17 mouse cellular contexts compared by ENCODE assay signal in the genomic region with DNA sequence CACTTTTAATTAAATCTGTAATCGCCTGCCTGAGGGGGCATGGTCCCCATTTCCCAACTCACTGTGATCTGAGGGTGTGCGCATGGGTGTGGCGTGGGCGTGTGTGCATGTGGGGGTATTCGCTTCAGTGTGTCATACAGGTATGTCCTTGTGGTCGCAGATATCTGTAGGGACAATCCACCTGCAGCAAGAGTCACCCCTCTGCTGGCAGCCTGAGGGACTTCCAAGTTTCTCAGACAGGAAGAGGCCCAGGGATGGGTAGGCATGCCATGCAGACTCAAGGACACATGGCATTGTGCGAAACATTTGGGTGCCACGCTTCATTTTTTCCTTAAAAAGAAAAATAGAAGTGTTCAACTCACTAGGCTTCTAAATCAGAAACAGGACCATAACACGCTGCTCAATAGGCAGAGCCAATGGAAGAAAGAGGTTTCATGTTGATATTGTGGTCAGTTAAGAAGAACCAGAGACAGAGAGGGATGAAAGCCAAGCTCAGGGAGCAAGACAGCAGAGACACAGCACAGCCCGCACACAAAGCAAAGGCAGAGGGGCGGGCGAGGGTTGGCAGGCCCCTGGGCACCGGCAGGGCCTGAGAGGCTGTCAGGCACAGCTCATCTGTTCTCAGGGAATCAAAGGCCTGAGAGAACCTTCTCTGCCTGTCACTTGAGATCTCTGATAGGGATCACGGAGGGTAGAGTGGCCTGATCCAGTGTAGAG. TPM values are rescaled to one million over a fixed set of nuclear protein-coding genes. Genes with fewer than 3 reads are reported as not detected.
A peak's percentile ranks its signal among the peaks of the same experiment; 100 is the strongest.
DNase-seq lines count a peak whose midpoint lies in the region; ATAC-seq and TF ChIP-seq lines count a peak whose summit lies in the region.
"Had no signal": no experiment of that assay in that cellular context is flagged by ENCODE, and none has a peak within 500 bp of the region (broad histone marks: within the 10 kb centered on the region; RNA-seq: fewer than 3 reads in every experiment).

No protein-coding gene starts in this region.

- H3K9me3 ChIP-seq in kidney, embryonic 15.5 days (replicated peaks): no peaks in the 10 kb centered on the region
- H3K9me3 ChIP-seq in embryonic facial prominence, embryonic 14.5 days (ENCODE audit: control insufficient read depth, low read length): no peaks in the 10 kb centered on the region
- no peaks in the 10 kb centered on the region for H3K9me3 ChIP-seq in hindbrain, embryonic 15.5 days
- no peaks in the 10 kb centered on the region for H3K9me3 ChIP-seq in midbrain, postnatal 0 days (ENCODE audit: low read length)
- H3K9me3 ChIP-seq: heart, embryonic 12.5 days; limb, embryonic 13.5 days had no signal

- no peak overlapping the region for H3K4me3 ChIP-seq in kidney, embryonic 15.5 days (replicated peaks)
- no peak overlapping the region for H3K4me3 ChIP-seq in embryonic facial prominence, embryonic 14.5 days (ENCODE audit: low read depth, low read length)
- H3K4me3 ChIP-seq in hindbrain, embryonic 15.5 days: no peak overlapping the region
- no peak overlapping the region for H3K4me3 ChIP-seq in midbrain, postnatal 0 days (ENCODE audit: low read depth, low read length)
- H3K4me3 ChIP-seq: heart, embryonic 12.5 days; left cerebral cortex, adult 2 months; limb, embryonic 13.5 days had no signal

- peak overlapping the region; percentile 56; the same call in 1 of the 2 replicates for H3K27ac ChIP-seq in kidney, embryonic 15.5 days
- peak overlapping the region; percentile 39; the same call in 1 of the 2 replicates for H3K27ac ChIP-seq in embryonic facial prominence, embryonic 14.5 days (replicated peaks; ENCODE audit: low read depth, low read length)
- H3K27ac ChIP-seq in hindbrain, embryonic 15.5 days (replicated peaks): peak overlapping the region; percentile 63
- no peak overlapping the region for H3K27ac ChIP-seq in midbrain, postnatal 0 days (ENCODE audit: low read depth, low read length)
- H3K27ac ChIP-seq: left cerebral cortex, adult 2 months; limb, embryonic 13.5 days had no signal

- peaks cover 6% of the 10 kb centered on the region; the same call in 1 of the 2 replicates for H3K27me3 ChIP-seq in kidney, embryonic 15.5 days
- H3K27me3 ChIP-seq in embryonic facial prominence, embryonic 14.5 days (replicated peaks; ENCODE audit: control insufficient read depth, insufficient read depth, low read length): no peaks in the 10 kb centered on the region; the same call in 1 of the 2 replicates
- H3K27me3 ChIP-seq in hindbrain, embryonic 15.5 days: no peaks in the 10 kb centered on the region
- no peaks in the 10 kb centered on the region for H3K27me3 ChIP-seq in midbrain, postnatal 0 days (ENCODE audit: insufficient read depth, low read length)

- no peak overlapping the region for H3K9ac ChIP-seq in kidney, embryonic 15.5 days
- no peak overlapping the region for H3K9ac ChIP-seq in embryonic facial prominence, embryonic 14.5 days (ENCODE audit: low read depth, low read length)
- no peak overlapping the region for H3K9ac ChIP-seq in hindbrain, embryonic 15.5 days
- no peak overlapping the region for H3K9ac ChIP-seq in midbrain, postnatal 0 days (replicated peaks; ENCODE audit: low read length, poor library complexity, severe bottlenecking)
- H3K9ac ChIP-seq: heart, embryonic 12.5 days; limb, embryonic 13.5 days had no signal

- WGBS in kidney, embryonic 15.5 days: 80% methylated on average over 14 of the region's 14 CpGs
- WGBS in embryonic facial prominence, embryonic 14.5 days: 61% methylated on average over 14 of the region's 14 CpGs
- WGBS in hindbrain, embryonic 15.5 days: 70% methylated on average over 14 of the region's 14 CpGs
- WGBS in midbrain, postnatal 0 days: 82% methylated on average over 14 of the region's 14 CpGs

- no peak for DNase-seq in kidney, adult 11 months
- peak; percentile 57 for DNase-seq in embryonic facial prominence, embryonic 14.5 days (ENCODE audit: low spot score)
- DNase-seq in midbrain, postnatal 0 days (ENCODE audit: low spot score): no peak
- DNase-seq in gastrocnemius, postnatal 25 days: no peak
- DNase-seq: heart, postnatal 4 days; kidney, adult 8-10 months; lung, postnatal 4 days; right cerebral cortex, postnatal 4 days; thymus, adult 2 months had no signal

- peaks cover 61% of the 10 kb centered on the region for H3K4me1 ChIP-seq in kidney, embryonic 15.5 days
- H3K4me1 ChIP-seq in embryonic facial prominence, embryonic 14.5 days (ENCODE audit: control insufficient read depth, insufficient read depth, low read length): peaks cover 33% of the 10 kb centered on the region
- peaks cover 77% of the 10 kb centered on the region for H3K4me1 ChIP-seq in hindbrain, embryonic 15.5 days (replicated peaks)
- 0 out of 2 replicates have a peak, but pooled peaks cover 3% of the 10 kb centered on the region for H3K4me1 ChIP-seq in midbrain, postnatal 0 days (ENCODE audit: insufficient read depth, low read length)

- H3K4me2 ChIP-seq in kidney, embryonic 15.5 days: no peak overlapping the region
- H3K4me2 ChIP-seq in embryonic facial prominence, embryonic 14.5 days (ENCODE audit: low read depth, low read length): no peak overlapping the region
- H3K4me2 ChIP-seq in hindbrain, embryonic 15.5 days: no peak overlapping the region
- no peak overlapping the region for H3K4me2 ChIP-seq in midbrain, postnatal 0 days (ENCODE audit: low read depth, low read length, poor library complexity, severe bottlenecking)
- H3K4me2 ChIP-seq: heart, embryonic 12.5 days; limb, embryonic 13.5 days had no signal

- H3K36me3 ChIP-seq in kidney, embryonic 15.5 days: no peaks in the 10 kb centered on the region
- H3K36me3 ChIP-seq in embryonic facial prominence, embryonic 14.5 days (ENCODE audit: control insufficient read depth, insufficient read depth, low read length): no peaks in the 10 kb centered on the region
- H3K36me3 ChIP-seq in hindbrain, embryonic 15.5 days: no peaks in the 10 kb centered on the region
- H3K36me3 ChIP-seq in midbrain, postnatal 0 days (ENCODE audit: insufficient read depth, low read length): peaks cover 5% of the 10 kb centered on the region; the same call in 1 of the 2 replicates
- H3K36me3 ChIP-seq: heart, embryonic 12.5 days; limb, embryonic 13.5 days had no signal

- peak; percentile 51 for TF ChIP-seq CTCF in midbrain, postnatal 0 days (IDR thresholded peaks at IDR 0.05)

- ATAC-seq in kidney, embryonic 15.5 days (replicated peaks; ENCODE audit: low FRiP score): no peak
- 0 out of 2 replicates have a peak, but pooled peaks have one; percentile 3 for ATAC-seq in embryonic facial prominence, embryonic 14.5 days (ENCODE audit: low read depth)
- no peak for ATAC-seq in hindbrain, embryonic 15.5 days (ENCODE audit: low FRiP score, low read depth)
- ATAC-seq in midbrain, postnatal 0 days (ENCODE audit: low FRiP score): no peak
- no peak for ATAC-seq in megakaryocyte-erythroid progenitor cell, adult 5-6 weeks (replicated peaks; ENCODE audit: low FRiP score, low TSS enrichment, poor library complexity, severe bottlenecking)

RNA-seq across cellular contexts. Expression of a gene that starts 23.2 kb away (rescaled TPM):
- 45.0 and 49.4 TPM in 2 replicates for polyA plus RNA-seq in kidney, embryonic 15.5 days (2015; fragmentation: Nextera tagmentation; extraction: Ambion mirVana)
- 53.1 and 56.1 TPM in 2 replicates for polyA plus RNA-seq in embryonic facial prominence, embryonic 14.5 days (2014; fragmentation: Nextera tagmentation; extraction: Ambion mirVana)
- polyA plus RNA-seq in hindbrain, embryonic 15.5 days (2015; fragmentation: Nextera tagmentation; extraction: Ambion mirVana): 48.1 and 48.5 TPM in 2 replicates
- 57.8 and 70.4 TPM in 2 replicates for total RNA-seq in midbrain, postnatal 0 days (2014; rRNA removed)
- 51.9 and 53.6 TPM in 2 replicates for polyA plus RNA-seq in midbrain, postnatal 0 days (2015; fragmentation: Nextera tagmentation; extraction: Ambion mirVana)
- 15.0 and 18.4 TPM in 2 replicates for total RNA-seq in megakaryocyte-erythroid progenitor cell, adult 5-6 weeks (2014; fragmentation: Nextera tagmentation)
- 13.3 and 15.7 TPM in 2 replicates for total RNA-seq in megakaryocyte-erythroid progenitor cell, adult 5-6 weeks (2017)
- 10 to 100 TPM; 14.8 to 15.2 TPM for total RNA-seq in gastrocnemius, postnatal 25 days (2021)

RNA-seq across cellular contexts. Expression of a gene that starts 31.5 kb away (rescaled TPM):
- polyA plus RNA-seq in kidney, embryonic 15.5 days (2015; fragmentation: Nextera tagmentation; extraction: Ambion mirVana): 31.5 and 33.9 TPM in 2 replicates
- 24.7 and 27.0 TPM in 2 replicates for polyA plus RNA-seq in embryonic facial prominence, embryonic 14.5 days (2014; fragmentation: Nextera tagmentation; extraction: Ambion mirVana)
- polyA plus RNA-seq in hindbrain, embryonic 15.5 days (2015; fragmentation: Nextera tagmentation; extraction: Ambion mirVana): 45.3 and 47.3 TPM in 2 replicates
- 39.0 and 50.8 TPM in 2 replicates for total RNA-seq in midbrain, postnatal 0 days (2014; rRNA removed)
- polyA plus RNA-seq in midbrain, postnatal 0 days (2015; fragmentation: Nextera tagmentation; extraction: Ambion mirVana): 50.0 and 58.1 TPM in 2 replicates
- total RNA-seq in megakaryocyte-erythroid progenitor cell, adult 5-6 weeks (2014; fragmentation: Nextera tagmentation): 5.3 and 16.6 TPM in 2 replicates
- total RNA-seq in megakaryocyte-erythroid progenitor cell, adult 5-6 weeks (2017): 14.5 and 15.0 TPM in 2 replicates
- 1 to 10 TPM; 2.0 TPM for total RNA-seq in gastrocnemius, postnatal 25 days (2021)

RNA-seq across cellular contexts. Expression of a gene that starts 31.5 kb away (rescaled TPM):
- 44.4 and 46.8 TPM in 2 replicates for polyA plus RNA-seq in kidney, embryonic 15.5 days (2015; fragmentation: Nextera tagmentation; extraction: Ambion mirVana)
- polyA plus RNA-seq in embryonic facial prominence, embryonic 14.5 days (2014; fragmentation: Nextera tagmentation; extraction: Ambion mirVana): 35.0 and 35.4 TPM in 2 replicates
- 69.2 and 70.2 TPM in 2 replicates for polyA plus RNA-seq in hindbrain, embryonic 15.5 days (2015; fragmentation: Nextera tagmentation; extraction: Ambion mirVana)
- total RNA-seq in midbrain, postnatal 0 days (2014; rRNA removed): 55.5 and 68.7 TPM in 2 replicates
- 60.0 and 66.5 TPM in 2 replicates for polyA plus RNA-seq in midbrain, postnatal 0 days (2015; fragmentation: Nextera tagmentation; extraction: Ambion mirVana)
- 14.8 and 19.1 TPM in 2 replicates for total RNA-seq in megakaryocyte-erythroid progenitor cell, adult 5-6 weeks (2014; fragmentation: Nextera tagmentation)
- 7.5 and 8.7 TPM in 2 replicates for total RNA-seq in megakaryocyte-erythroid progenitor cell, adult 5-6 weeks (2017)
- total RNA-seq in gastrocnemius, postnatal 25 days (2021): 10 to 100 TPM in 1 of 2 experiments, 1 to 10 TPM in 1; 9.5 to 10.2 TPM

RNA-seq across cellular contexts. Expression of a gene that starts 36.6 kb away (rescaled TPM):
- 1.2 and 2.9 TPM in 2 replicates for polyA plus RNA-seq in kidney, embryonic 15.5 days (2015; fragmentation: Nextera tagmentation; extraction: Ambion mirVana)
- polyA plus RNA-seq in embryonic facial prominence, embryonic 14.5 days (2014; fragmentation: Nextera tagmentation; extraction: Ambion mirVana): 2.8 and 8.2 TPM in 2 replicates
- polyA plus RNA-seq in hindbrain, embryonic 15.5 days (2015; fragmentation: Nextera tagmentation; extraction: Ambion mirVana): 3.4 and 4.3 TPM in 2 replicates
- total RNA-seq in midbrain, postnatal 0 days (2014; rRNA removed): 3.3 and 4.2 TPM in 2 replicates
- polyA plus RNA-seq in midbrain, postnatal 0 days (2015; fragmentation: Nextera tagmentation; extraction: Ambion mirVana): 4.9 and 5.0 TPM in 2 replicates
- not detected in 2 replicates for total RNA-seq in megakaryocyte-erythroid progenitor cell, adult 5-6 weeks (2014; fragmentation: Nextera tagmentation)
- total RNA-seq in megakaryocyte-erythroid progenitor cell, adult 5-6 weeks (2017): not detected in 2 replicates
- total RNA-seq in gastrocnemius, postnatal 25 days (2021): not detected
- total RNA-seq: common myeloid progenitor, adult 5-6 weeks; gastrocnemius, postnatal 4 days had no signal

RNA-seq across cellular contexts. Expression of a gene that starts 40.8 kb away (rescaled TPM):
- polyA plus RNA-seq in kidney, embryonic 15.5 days (2015; fragmentation: Nextera tagmentation; extraction: Ambion mirVana): 61.7 and 63.4 TPM in 2 replicates
- polyA plus RNA-seq in embryonic facial prominence, embryonic 14.5 days (2014; fragmentation: Nextera tagmentation; extraction: Ambion mirVana): 66.5 and 66.8 TPM in 2 replicates
- polyA plus RNA-seq in hindbrain, embryonic 15.5 days (2015; fragmentation: Nextera tagmentation; extraction: Ambion mirVana): 43.6 and 43.9 TPM in 2 replicates
- total RNA-seq in midbrain, postnatal 0 days (2014; rRNA removed): 21.1 and 25.7 TPM in 2 replicates
- polyA plus RNA-seq in midbrain, postnatal 0 days (2015; fragmentation: Nextera tagmentation; extraction: Ambion mirVana): 33.4 and 36.6 TPM in 2 replicates
- 24.6 and 29.3 TPM in 2 replicates for total RNA-seq in megakaryocyte-erythroid progenitor cell, adult 5-6 weeks (2014; fragmentation: Nextera tagmentation)
- 32.8 and 40.3 TPM in 2 replicates for total RNA-seq in megakaryocyte-erythroid progenitor cell, adult 5-6 weeks (2017)
- total RNA-seq in gastrocnemius, postnatal 25 days (2021): 10 to 100 TPM; 10.8 to 12.5 TPM
